Mouse (Mus musculus) kidney, adult 11 months (tissue): Measurements from ENCODE around the gene Rims1.

Experiments used
- DNase-seq: peaks from one replicate; pipeline ENCODE4 v3.0.0; 2022

Rims1 gene

GRCm38 (mm10) chr1:22694514-22694913, 111.3 kb downstream of the Rims1 start:
- no peak for DNase-seq

GRCm38 (mm10) chr1:22683455-22683854, 122.3 kb downstream of the Rims1 start:
- no peak for DNase-seq

- DNase-seq, result no peak
These were observed 141.6 kb downstream of the Rims1 start for GRCm38 (mm10) chr1:22664196-22664595.

- DNase-seq, result no peak
These were observed 144.0 kb downstream of the Rims1 start for GRCm38 (mm10) chr1:22661825-22662224.

GRCm38 (mm10) chr1:22655983-22656382, 149.8 kb downstream of the Rims1 start:
- no peak for DNase-seq

GRCm38 (mm10) chr1:22654903-22655302, 150.9 kb downstream of the Rims1 start:
- DNase-seq, result no peak

GRCm38 (mm10) chr1:22650588-22650987, 155.2 kb downstream of the Rims1 start:
- no peak for DNase-seq

- DNase-seq, result no peak
These were observed 156.4 kb downstream of the Rims1 start for GRCm38 (mm10) chr1:22649432-22649831.

- DNase-seq, result no peak
These were observed 160.5 kb downstream of the Rims1 start for GRCm38 (mm10) chr1:22645257-22645656.

GRCm38 (mm10) chr1:22640568-22640967, 165.2 kb downstream of the Rims1 start:
- DNase-seq, result no peak

- no peak for DNase-seq
These were observed 166.1 kb downstream of the Rims1 start for GRCm38 (mm10) chr1:22639702-22640101.

GRCm38 (mm10) chr1:22633871-22634270, 171.9 kb downstream of the Rims1 start:
- DNase-seq, result no peak

- DNase-seq, result no peak
These were observed 173.2 kb downstream of the Rims1 start for GRCm38 (mm10) chr1:22632551-22632950.

- no peak for DNase-seq
These were observed 173.8 kb downstream of the Rims1 start for GRCm38 (mm10) chr1:22631991-22632390.

- no peak for DNase-seq
These were observed 176.8 kb downstream of the Rims1 start for GRCm38 (mm10) chr1:22629011-22629410.

- DNase-seq, result no peak
These were observed 178.8 kb downstream of the Rims1 start for GRCm38 (mm10) chr1:22627013-22627412.

GRCm38 (mm10) chr1:22626295-22626694, 179.5 kb downstream of the Rims1 start:
- DNase-seq, result no peak

GRCm38 (mm10) chr1:22620827-22621226, 185.0 kb downstream of the Rims1 start:
- no peak for DNase-seq

- DNase-seq, result no peak
These were observed 190.2 kb downstream of the Rims1 start for GRCm38 (mm10) chr1:22615601-22616000.

GRCm38 (mm10) chr1:22613609-22614008, 192.2 kb downstream of the Rims1 start:
- DNase-seq, result no peak

- DNase-seq, result no peak
These were observed 201.3 kb downstream of the Rims1 start for GRCm38 (mm10) chr1:22604329-22605044.

- no peak for DNase-seq
These were observed 209.6 kb downstream of the Rims1 start for GRCm38 (mm10) chr1:22596197-22596596.

- DNase-seq, result no peak
These were observed 211.0 kb downstream of the Rims1 start for GRCm38 (mm10) chr1:22594841-22595240.

GRCm38 (mm10) chr1:22587859-22588383, 217.9 kb downstream of the Rims1 start:
- no peak for DNase-seq

GRCm38 (mm10) chr1:22585560-22585959, 220.2 kb downstream of the Rims1 start:
- DNase-seq, result no peak
